Mouse (Mus musculus): ENCODE results near the gene Unc119b.
"Not testable (repeated sequence)": the region's sequence is repeated elsewhere in the genome, so short reads cannot be mapped to it uniquely, and the experiment has no call there.

The Unc119b gene

DNA sequence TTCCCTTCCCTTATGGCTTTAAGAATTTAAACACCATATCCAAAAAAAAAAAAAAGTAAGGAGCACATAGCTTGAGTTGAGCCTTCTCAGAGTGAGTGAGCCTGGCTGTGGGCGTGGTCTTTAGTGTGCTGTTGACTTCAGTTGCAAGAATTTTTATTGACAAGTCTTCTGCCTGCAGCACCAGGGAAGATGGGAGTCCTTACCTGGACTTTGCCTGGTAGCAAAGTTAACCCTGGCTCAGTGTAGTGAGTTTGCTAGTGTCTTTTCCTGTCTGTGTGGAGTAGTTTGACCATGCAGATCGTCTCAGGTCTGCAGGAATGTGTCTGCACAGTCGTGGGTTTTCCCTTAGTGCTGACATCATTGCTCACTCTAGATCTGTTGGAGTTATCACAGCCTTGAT is 43.8 kb downstream of the Unc119b start:
- no peak for DNase-seq (ENCODE audit: low spot score in 2 of 2)

DNA sequence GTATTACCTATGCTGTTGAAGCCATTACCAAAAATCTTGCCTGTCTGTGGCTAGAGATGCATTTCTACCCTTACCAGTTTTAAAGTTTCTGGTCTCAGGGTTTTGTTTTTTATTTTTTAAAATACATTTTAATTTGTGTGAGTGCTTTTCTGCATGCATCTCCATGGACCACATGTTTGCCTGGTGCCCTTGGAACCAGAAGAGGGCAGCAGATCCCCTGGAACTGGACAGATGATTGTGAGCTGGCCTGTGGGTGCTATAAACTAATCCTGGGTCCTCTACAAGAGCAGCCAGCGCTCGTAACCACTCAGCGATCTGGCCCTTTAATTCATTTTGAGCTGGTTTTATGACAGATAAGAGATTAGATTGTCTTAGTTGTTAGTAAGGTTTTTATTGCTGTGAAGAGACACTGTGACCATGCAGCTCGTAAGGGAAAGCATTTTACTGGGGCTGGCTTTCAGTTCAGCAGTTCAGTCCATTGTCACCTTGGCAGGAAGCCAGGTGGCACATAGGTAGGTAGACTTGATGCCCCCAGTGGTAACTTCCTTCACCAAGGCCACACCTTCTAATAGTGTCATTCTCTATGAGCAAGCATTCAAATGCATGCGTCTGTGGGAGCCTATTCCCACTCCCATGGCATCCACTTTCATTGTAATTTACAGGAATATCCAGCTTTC is 45.0 kb downstream of the Unc119b start:
- no peak for DNase-seq (ENCODE audit: low spot score in 2 of 2)

GRCm38 (mm10) chr5:115085675-115086074 is 49.1 kb downstream of the Unc119b start:
- no peak for DNase-seq (ENCODE audit: low spot score in 2 of 2)

DNA sequence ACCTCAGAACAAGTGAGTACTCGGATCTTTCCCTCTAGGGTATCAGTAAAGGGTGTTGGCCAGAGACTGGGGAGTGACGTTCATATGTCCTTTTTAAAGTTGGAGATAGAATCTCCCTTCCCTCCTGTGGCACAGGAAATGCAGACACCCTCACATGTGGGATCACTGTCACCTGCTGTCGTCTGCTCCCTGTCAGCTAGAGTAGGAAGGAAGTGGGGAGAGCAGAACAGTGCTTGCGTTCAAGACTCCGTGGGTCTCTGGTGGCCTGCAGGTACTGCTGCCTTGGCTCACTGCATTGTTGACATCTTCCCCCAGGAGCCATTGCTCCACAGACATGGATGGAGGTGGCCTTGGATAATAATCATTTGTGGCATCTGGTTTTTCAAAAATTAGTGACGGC is 51.3 kb downstream of the Unc119b start:
- DNase-seq (ENCODE audit: low spot score in 2 of 2) = no peak

- no peak for DNase-seq (ENCODE audit: low spot score in 2 of 2)
Measured at GRCm38 (mm10) chr5:115081636-115082035, 53.1 kb downstream of the Unc119b start.

GRCm38 (mm10) chr5:115076144-115076901 is 58.5 kb downstream of the Unc119b start:
- DNase-seq (ENCODE audit: low spot score in 2 of 2) = peak; percentile 51 to 63

- no peak for DNase-seq (ENCODE audit: low spot score in 2 of 2)
Measured at GRCm38 (mm10) chr5:115074749-115075148, 60.0 kb downstream of the Unc119b start.

- not testable (repeated sequence) for DNase-seq (ENCODE audit: low spot score in 2 of 2)
Measured at GRCm38 (mm10) chr5:115073306-115073705, 61.5 kb downstream of the Unc119b start.
